Mouse (Mus musculus) gastrocnemius, postnatal 14 days (tissue): ENCODE data around the gene Arhgap24. TPM values are rescaled to one million over a fixed set of nuclear protein-coding genes. Genes with fewer than 3 reads are reported as not detected.
A peak's percentile ranks its signal among the peaks of the same experiment; 100 is the strongest.

ENCODE experiments used
- DNase-seq: peaks from one replicate; pipeline ENCODE4 v3.0.0; 2021; ENCODE audit warnings: mixed read lengths
- intact Hi-C: fragments of 180-260 bp; cut with DNase I; formaldehyde crosslinking; loops from one replicate; pipeline ENCODE4 v1.15.1; 2025; ENCODE audit warnings: low total_unique reads
- total RNA-seq, 2 experiments: library from RNA; stranded (reverse); gene quantifications; 2 replicates each; pipeline ENCODE4 v1.2.3; 2021

The Arhgap24 gene
- total RNA-seq, 2 experiments from 2014 or later: 18.4 to 18.6 TPM

DNA sequence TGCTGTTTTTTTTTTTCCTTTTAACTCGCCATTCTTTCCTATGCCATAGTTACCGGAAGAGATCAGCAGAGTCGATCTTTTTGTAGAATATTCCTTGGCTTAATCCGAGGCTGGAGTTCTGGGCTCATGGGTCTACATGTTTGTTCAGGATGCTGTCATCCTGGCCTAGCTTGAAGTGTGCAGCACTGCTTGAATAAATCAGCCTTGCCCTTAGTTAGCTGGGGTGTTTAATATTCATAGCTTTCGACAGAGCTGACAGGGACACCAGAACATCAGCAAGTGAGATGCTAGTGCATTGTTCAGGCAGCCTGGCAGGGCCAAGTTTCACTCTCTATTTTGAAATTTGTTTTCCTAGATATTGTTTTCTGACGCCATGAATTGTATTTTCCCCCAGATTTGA, 79.1 kb downstream of the Arhgap24 start:
- intact Hi-C loops: no loop called here
- DNase-seq: no peak

DNA sequence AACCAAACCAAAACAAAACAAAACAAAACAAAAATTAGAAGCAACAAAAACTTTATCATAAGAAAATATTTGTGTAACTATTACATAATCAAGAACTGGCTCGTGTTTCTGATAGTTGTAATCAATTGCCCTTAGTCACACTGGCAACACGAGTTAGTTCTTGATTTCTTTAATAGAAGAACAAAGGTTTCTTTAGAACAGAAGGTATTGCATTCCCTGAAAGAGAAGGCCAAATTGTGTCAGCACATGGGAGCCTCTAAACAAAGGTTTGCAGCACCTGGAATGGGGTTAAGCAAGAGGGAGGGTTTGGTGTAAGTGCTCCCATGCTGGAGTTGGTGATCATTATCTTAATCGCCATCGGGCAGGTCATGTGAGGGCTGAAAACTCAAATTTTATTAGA, 82.8 kb downstream of the Arhgap24 start:
- intact Hi-C loops: no loop called here
- DNase-seq: no peak

DNA sequence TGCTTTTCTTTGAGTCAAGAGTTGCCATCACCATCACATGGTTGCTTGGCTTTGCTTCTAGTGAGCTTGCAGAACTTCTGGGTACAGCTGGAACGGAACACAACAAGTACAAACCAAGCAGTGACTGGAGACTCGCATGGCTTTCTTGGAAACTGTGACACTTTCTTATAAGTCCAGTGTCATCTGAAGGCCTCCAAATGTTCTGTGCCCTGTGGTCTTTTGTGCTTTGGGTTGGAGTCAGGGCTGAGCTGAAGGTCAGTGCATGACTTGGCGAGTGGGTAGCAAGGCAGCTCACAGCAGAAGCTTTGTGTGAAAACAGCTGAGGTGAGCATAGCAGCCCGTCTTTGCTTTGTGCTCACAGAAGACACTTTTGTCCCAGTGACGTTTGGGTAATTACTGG, 87.6 kb downstream of the Arhgap24 start:
- intact Hi-C loops: no loop called here
- no peak for DNase-seq

DNA sequence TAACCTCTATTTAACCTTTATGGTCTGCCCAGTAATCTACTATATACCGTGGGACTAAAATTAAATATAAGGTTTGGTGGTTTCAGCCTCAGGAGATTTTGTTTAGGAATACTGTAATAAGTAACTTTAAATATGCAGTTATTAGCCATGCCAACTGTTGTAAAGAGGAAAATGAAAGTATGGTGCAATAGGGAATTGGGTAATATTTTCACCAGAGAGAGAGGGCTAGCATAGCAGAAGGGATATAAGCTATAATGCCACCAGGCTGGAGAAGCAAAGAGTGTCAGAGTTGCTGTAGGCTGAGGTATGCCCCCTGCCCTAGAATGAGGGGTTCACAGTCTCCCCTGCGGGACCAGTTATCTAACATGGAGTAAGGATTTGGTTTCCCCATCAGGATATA, 90.3 kb downstream of the Arhgap24 start:
- intact Hi-C loops: no loop called here
- no peak for DNase-seq

DNA sequence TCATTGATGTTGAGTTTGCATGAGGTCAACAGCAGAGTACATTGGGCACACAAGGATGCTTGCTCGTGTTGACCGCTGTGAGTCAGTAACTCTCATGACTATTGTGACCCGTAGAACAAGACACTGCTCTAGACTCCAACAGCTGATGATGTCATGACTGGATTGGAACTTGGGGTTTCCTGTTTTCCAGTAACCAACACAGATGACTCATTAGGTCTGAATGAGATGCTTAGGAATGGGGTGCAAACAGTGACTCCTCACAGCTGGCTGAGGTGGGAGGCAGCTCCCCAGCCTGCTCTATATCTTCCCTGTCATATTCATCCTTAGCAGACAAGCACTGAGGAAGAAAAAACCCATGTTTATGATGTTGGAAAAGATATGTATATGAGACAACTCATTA, 95.6 kb downstream of the Arhgap24 start:
- intact Hi-C loops: no loop called here
- DNase-seq: no peak

DNA sequence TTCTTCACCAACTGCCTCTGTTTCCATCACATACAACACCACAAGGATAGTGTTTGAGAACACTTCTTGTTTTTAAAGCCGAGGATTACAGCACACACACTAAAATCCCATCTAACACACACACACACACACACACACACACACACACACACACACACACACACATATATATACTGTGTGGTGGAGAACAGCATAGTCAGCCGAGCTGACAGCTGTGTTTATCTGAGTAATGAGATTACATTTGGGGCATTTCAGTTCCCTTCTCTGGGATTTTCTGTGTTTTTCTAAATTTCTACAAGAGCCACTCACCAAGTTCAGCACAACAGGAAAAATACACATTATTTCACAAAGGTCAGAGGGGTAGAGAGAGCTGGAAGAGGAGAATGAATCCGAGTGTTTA, 96.5 kb downstream of the Arhgap24 start:
- intact Hi-C loops: no loop called here
- DNase-seq: no peak

DNA sequence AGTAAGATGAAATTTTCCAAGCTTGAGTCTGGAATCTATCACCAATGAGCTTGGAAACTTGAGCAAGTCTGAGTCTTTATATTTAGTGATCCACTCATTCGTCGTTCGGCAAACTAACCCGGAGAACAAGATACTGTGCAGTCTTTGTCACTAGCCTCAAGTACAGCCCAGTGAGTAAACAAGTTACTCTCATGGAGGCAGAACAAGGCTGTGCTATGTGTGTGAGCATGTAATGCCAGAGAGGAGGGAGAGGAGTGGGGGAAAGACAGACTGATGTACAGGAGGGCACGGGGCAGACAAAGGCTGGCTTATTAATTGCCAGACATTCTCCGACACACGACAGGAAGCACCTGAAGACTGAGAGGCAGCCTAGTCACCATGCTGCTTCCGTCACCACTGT, 97.2 kb downstream of the Arhgap24 start:
- intact Hi-C loops: no loop called here
- no peak for DNase-seq

DNA sequence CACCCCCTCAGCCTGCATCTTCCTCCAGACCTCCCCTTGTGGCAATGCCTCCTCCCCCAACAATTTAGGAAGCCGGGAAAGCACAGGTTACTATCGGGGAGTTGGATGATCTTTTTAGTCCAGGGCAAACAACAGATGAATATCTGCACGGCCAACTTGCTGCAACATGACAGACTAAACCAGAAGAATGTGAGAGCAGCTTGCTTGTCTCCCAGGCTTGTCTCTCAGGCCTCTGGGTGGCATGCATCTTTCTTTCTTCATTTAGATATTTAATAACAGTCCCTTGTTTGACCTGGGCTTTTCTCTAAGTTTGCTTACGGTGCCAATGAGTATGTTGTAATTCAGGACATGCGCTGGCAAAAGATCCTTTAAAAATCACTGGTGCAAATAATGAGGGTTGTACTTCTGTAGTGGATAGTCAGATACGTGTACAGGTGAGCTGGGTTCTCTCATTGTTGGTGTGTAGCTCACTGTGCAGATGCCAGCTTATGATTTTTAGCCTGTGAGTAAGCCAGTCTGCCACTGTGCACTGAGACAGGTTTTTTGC, 101.7 kb downstream of the Arhgap24 start:
- intact Hi-C loops: no loop called here
- DNase-seq: no peak

DNA sequence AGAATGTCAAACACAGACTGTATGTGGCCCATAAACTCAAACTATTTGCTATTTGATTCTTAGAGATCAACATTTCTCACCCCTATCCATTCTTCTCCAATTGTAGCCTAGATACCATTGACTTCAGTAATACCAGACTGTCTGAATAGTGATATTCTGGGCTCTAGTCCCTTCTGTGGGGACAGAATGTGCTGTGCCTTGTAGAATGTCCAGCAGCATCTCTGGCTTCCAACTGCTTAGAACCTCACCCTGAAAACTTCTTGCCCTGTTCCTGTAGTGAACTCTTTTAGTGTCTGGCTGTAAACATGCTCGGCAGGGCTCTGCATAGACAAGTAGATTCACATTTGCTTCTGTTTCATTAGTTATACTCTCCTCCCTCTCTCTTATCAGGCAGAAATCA, 110.2 kb downstream of the Arhgap24 start:
- intact Hi-C loops: no loop called here
- no peak for DNase-seq

DNA sequence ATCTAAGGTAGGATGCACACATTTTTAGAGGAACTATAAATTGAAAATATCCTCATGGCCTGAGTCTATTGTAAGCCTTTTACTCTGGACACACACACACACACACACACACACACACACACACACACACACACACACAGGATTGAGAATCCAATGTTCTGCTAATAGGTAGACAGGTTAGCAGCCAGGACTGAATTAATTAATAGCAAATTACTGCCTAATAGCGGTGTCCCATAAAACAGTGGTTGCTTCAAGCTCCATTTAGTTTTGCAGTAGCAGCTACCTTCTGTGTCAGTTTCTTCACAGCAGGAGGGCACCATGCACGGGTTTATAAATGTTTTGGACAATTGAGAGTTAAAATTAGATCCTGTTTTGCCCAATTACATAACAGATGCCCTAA, 111.9 kb downstream of the Arhgap24 start:
- intact Hi-C loops: no loop called here
- no peak for DNase-seq

DNA sequence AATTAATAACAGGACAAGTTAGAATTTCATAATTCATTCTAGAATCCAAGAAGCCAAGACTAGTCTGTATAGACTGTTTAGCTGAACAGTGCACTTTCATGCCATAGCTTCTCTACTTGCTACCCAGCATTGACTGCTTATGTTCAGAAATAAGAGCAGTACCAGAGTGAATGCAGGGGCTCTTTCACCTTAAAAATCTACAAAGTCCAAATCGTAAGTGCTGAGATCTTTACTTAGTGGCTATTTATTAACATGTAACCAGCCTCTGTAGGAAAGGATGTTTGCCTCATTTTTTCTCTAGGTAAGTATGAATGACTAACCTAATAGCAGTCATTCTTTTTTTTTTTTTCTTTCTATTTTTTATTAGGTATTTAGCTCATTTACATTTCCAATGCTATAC, 117.9 kb downstream of the Arhgap24 start:
- intact Hi-C loops: no loop called here
- no peak for DNase-seq

DNA sequence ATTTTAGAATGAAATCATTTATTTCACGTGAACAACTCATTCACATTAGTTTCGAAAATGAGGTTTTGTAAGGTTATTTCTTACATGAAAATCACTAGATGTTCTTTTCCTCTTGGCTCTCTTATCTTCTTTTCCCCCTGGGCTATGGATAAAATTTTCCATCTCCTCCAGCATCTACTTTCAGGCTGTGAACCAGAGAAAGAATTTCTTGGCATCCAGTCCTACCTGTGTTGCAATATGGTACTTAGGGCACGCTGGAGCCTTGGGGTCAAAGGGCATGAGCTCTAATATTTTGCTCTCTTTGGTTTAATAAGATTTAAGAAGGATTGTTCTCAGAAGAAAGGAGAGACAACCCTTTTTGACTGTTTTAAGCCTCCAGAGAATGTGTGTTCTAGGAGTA, 132.4 kb downstream of the Arhgap24 start:
- peak; percentile 5 for DNase-seq
- intact Hi-C loops: no loop called here

DNA sequence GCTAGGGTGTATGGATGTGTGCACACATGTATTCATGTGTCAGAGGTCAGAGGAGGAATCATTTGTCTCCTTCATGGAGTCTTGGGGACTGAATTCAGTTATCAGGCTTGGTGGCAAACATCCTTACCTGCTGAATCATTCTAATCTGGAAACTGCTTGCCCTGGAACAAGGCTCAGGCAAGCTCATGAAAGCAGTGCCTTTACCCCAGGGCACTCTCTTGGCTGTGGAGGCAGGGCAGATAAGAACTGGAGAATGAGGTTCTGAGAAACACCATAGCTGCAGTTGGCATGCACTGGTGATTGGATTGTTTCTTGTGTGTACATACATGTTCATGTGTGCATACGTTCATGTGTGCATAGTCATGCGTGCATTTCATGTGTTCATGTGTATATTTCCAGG, 132.9 kb downstream of the Arhgap24 start:
- intact Hi-C loops: no loop called here
- DNase-seq: no peak

DNA sequence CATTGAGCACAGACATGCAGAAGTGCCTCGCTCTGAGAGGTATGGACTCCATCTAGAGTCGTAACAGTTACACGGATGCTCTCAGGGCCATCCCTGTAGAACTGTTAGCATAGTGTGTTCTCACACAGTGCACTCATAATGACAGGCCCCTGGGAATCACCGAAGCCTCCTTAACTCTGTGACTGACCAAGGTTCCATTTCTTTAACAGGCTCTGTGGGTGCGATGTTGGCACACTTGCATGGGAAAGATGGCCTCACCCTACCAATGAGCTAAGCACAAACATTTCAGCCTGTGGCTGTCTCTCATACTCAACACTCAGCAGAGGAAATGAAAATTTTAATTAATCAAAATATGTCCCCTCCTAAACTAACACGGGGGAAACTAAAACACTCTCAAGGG, 134.1 kb downstream of the Arhgap24 start:
- DNase-seq: no peak
- intact Hi-C loops: no loop called here

DNA sequence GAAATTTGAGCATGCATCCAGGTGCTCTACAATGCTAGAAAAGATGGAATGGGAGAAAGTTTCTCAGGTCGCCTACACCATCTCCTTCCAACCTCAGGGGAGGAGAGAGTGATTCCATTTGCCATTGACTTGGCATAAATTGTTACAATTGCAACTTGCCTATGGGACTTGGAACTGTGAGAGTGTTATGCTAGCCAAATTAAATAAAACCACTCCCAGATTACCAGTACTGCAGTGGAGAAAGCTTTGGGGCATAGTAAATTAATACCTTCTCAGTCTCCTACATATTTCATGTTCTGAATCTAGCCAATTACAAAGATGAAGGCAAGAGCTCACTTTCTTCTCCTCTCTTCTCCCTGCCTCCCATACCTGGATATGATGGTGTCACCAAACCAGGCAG, 139.8 kb downstream of the Arhgap24 start:
- intact Hi-C loops: no loop called here
- no peak for DNase-seq

DNA sequence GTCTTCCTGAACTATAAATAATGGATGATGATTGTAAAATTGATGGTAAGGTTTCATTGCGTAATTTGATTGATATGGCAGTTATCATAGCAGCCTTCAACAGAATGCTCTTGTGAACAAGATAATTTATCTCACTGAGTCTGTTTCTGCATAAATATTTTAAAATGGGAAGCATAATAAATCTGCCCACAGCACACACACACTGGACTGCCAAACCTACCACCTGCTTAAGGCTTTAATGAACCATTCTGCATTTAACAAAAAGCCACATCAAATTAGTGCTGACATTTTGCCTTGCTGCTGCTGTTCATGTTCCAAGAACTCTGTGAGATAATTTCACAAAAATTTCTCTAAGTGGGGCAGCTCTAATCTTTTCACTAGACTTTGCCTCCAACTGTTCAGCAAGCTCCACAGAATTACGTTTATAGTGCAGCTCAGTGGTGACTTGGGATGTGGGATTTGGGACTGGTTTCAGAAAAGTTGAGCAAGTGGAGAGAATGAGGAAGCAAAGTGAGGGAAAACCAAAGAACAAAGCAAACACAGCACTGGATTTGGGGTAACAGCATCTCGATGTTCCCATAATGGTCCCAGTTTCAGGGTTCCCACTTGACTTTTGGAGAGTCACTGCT, 142.7 kb downstream of the Arhgap24 start:
- intact Hi-C loops: no loop called here
- DNase-seq: no peak

DNA sequence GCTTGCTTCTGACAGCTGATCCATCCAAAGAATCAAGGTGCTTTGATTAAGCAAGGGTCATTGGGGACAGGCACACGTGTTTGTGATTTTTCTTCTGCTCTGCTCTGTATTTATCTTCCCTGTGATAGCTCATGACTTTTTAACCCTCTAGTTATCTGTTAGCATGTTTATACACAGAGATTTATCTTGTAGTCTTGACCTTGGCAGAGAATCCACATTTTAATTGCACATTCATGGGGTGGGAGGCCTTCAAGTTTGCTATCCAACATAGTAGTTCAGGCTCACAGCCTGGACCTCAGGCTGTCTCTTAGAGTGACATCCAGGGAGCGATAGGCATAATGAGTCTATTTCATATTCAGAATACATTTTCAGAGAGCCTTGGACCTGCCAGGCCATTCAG, 145.5 kb downstream of the Arhgap24 start:
- no peak for DNase-seq
- intact Hi-C loops: no loop called here

DNA sequence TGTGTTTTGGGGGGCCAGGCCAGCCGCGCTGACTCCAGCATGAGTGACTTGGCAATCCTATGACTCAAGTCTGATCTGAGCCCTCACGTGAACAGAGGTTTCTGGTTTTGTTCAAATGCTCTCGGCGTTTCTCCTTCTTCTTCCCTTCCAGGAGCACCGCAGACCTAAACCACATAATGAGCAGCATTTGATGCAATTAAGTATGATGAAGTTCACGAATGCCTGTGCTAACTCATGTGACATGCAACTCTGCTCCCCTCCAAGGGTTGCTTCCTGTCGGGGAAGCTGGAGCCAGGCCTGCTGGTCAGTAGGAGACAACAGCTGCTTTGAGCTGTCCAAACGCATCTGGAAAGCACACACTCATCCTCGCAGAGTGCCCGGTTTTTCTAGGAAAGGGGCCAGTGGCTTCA, 148.2 kb downstream of the Arhgap24 start:
- intact Hi-C loops: no loop called here

DNA sequence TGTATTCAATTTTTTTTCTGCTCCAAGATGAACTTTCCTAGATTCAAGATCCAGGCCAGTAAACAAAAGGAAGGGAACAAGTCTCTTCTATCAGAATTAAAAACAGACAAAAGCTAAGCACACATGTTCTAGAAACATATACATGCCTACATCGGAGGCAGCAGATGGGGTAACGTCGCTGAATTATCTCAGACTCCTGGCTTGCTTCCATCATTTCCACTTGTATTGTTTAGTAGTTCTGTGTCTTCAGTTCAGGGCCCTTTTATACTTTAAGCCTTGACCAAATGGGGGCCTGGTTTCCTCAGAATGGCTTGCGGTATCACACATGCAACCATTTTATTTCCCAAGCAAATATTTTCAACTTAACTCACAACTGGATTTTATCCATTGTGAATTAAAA, 154.4 kb downstream of the Arhgap24 start:
- intact Hi-C loops: no loop called here
- no peak for DNase-seq

More for the DNA sequence above, 148.2 kb downstream of the Arhgap24 start:
- peak; percentile 64 for DNase-seq

DNA sequence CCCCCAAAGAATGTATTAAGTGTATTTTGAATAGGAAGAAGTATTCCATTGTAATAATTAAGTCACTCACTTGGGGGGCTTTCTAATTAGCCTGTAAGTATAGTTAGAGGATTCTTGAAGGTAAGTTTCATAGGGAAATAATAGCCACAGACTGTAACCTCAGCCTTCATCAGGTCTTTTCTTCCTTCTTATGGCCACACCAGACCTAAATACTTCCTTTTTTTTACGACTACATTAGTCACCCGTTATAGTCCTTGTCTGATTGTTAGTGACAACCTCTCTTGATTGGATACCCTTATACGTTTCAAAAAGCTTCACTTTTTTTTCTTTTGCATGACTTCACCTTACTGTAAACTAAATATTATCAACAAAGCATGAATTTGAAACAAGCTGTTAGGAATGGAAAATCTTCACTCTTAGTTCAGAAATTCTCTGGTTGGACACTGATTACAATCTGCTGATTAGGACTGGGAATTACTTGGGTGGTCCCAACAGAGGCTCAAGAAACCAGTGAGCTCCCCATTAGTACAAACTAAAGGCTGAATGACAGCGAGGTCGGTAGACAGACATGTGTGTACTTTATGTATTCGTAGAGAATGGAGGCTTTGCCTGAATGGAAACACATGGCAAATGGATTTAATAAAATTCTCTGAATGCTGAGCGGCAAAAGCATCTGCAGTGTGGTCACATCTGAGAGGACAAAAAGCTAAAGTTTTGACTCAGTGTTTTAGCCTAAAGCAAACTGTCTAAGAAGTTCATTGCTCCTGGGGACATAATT, 158.8 kb downstream of the Arhgap24 start:
- intact Hi-C loops: no loop called here

DNA sequence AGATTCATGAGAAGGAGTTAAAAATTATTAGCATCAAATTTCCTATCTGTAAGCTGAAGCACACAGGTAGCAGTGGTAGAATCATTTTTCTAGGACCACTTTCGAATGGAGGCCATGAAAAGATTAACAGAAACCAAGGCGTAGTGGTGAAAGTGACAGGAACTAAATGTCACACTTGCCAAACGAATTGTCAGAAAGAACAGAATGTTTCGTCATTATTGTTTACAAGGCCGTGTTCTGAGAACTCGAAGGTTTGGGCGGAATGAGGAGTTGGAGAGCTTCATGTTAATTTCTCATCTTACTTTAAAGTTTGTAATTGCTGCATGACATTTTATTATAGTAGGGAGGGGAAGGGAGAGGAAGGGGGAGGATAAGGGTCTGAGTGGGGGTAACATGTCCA, 162.2 kb downstream of the Arhgap24 start:
- no peak for DNase-seq
- intact Hi-C loops: no loop called here

More for the DNA sequence above, 158.8 kb downstream of the Arhgap24 start:
- DNase-seq: no peak
